Mouse (Mus musculus) heart, embryonic 14.5 days (tissue): ENCODE data around the gene Hist1h2ab. TPM values are rescaled to one million over a fixed set of nuclear protein-coding genes. Genes with fewer than 3 reads are reported as not detected.

Experiments used
- microRNA-seq: library from miRNA; unstranded; fragments of <30 nt; microRNA quantifications from one replicate; pipeline ENCODE4, GENCODE M21; 2016
- polyA plus RNA-seq: library from polyadenylated mRNA; unstranded; fragments of >200 nt; fragmentation: Nextera tagmentation; extraction: Ambion mirVana; gene quantifications from 2 replicates; pipeline ENCODE4 v1.2.1, GENCODE M21; 2014

Hist1h2ab gene
- polyA plus RNA-seq, 1 experiment from 2014 or later = 14.5 TPM

Small RNA genes lying within 50 kb of the gene (microRNA-seq; reads per million reads assigned to microRNA genes)
- gene Gm44314 (not detected), gene Gm44484 (not detected)

Other genes with a start within 250 kb of the Hist1h2ab start
- gene Hist1h4h, start 220.1 kb upstream of the Hist1h2ab start, polyA plus RNA-seq = 7.5 and 8.5 TPM in 2 replicates
- 3.8 and 5.4 TPM in 2 replicates for gene Hist1h2af, start 217.2 kb upstream of the Hist1h2ab start, polyA plus RNA-seq
- 3.0 and 4.3 TPM in 2 replicates for gene Hist1h3g, start 215.7 kb upstream of the Hist1h2ab start, polyA plus RNA-seq
- gene Hist1h2bh, start 207.7 kb upstream of the Hist1h2ab start, polyA plus RNA-seq = 0.65 and 0.66 TPM in 2 replicates
- gene Hist1h3f, start 207.1 kb upstream of the Hist1h2ab start, polyA plus RNA-seq = 0.65 and 0.72 TPM in 2 replicates
- not detected in 2 replicates for gene Hist1h4f, start 199.5 kb upstream of the Hist1h2ab start, polyA plus RNA-seq
- 0.24 and 0.41 TPM in 2 replicates for gene Hist1h1d, start 197.9 kb upstream of the Hist1h2ab start, polyA plus RNA-seq
- 2.0 TPM in 2 replicates for gene Hist1h3e, start 188.8 kb upstream of the Hist1h2ab start, polyA plus RNA-seq
- gene Hist1h2ae, start 179.9 kb upstream of the Hist1h2ab start, polyA plus RNA-seq = 34.9 and 49.1 TPM in 2 replicates
- 3.7 and 6.2 TPM in 2 replicates for gene Hist1h2bg, start 179.7 kb upstream of the Hist1h2ab start, polyA plus RNA-seq
- gene Hist1h2bf, start 176.9 kb upstream of the Hist1h2ab start, polyA plus RNA-seq = 0.61 and 3.7 TPM in 2 replicates
- gene Hist1h2ad, start 176.7 kb upstream of the Hist1h2ab start, polyA plus RNA-seq = 0.44 and 0.53 TPM in 2 replicates
- gene Hist1h3d, start 175.4 kb upstream of the Hist1h2ab start, polyA plus RNA-seq = 2.2 and 3.7 TPM in 2 replicates
- gene Hist1h4d, start 169.5 kb upstream of the Hist1h2ab start, polyA plus RNA-seq = 38.6 and 49.0 TPM in 2 replicates
- gene Hist1h2be, start 130.0 kb upstream of the Hist1h2ab start, polyA plus RNA-seq = 1.3 and 1.8 TPM in 2 replicates
- gene Hist1h1e, start 128.6 kb upstream of the Hist1h2ab start, polyA plus RNA-seq = 8.7 and 10.0 TPM in 2 replicates
- gene Hist1h2ac, start 67.2 kb upstream of the Hist1h2ab start, polyA plus RNA-seq = 0.46 and 0.65 TPM in 2 replicates
- gene Hist1h2bc, start 66.9 kb upstream of the Hist1h2ab start, polyA plus RNA-seq = 51.9 and 57.5 TPM in 2 replicates
- gene Hist1h1t, start 55.3 kb upstream of the Hist1h2ab start, polyA plus RNA-seq = 0.30 TPM in 1 of 2 replicates, not detected in the other
- 2.2 and 3.2 TPM in 2 replicates for gene Hist1h4c, start 52.7 kb upstream of the Hist1h2ab start, polyA plus RNA-seq
- gene Hfe, start 40.3 kb upstream of the Hist1h2ab start, polyA plus RNA-seq = 13.0 and 15.1 TPM in 2 replicates
- gene Hist1h1c, start 12.3 kb upstream of the Hist1h2ab start, polyA plus RNA-seq = 36.9 and 43.9 TPM in 2 replicates
- 2.5 and 2.7 TPM in 2 replicates for gene Hist1h3c, start 5.5 kb upstream of the Hist1h2ab start, polyA plus RNA-seq
- gene Hist1h2bb, start 4.4 kb upstream of the Hist1h2ab start, polyA plus RNA-seq = 1.7 and 2.3 TPM in 2 replicates
- gene Hist1h3b, start 1.1 kb downstream of the Hist1h2ab start, polyA plus RNA-seq = 4.6 and 6.7 TPM in 2 replicates
- gene Hist1h4b, start 5.9 kb downstream of the Hist1h2ab start, polyA plus RNA-seq = 0.63 TPM in 1 of 2 replicates, not detected in the other
- 1.1 TPM in 1 of 2 replicates, not detected in the other for gene Hist1h4a, start 10.1 kb downstream of the Hist1h2ab start, polyA plus RNA-seq
- gene Hist1h3a, start 11.3 kb downstream of the Hist1h2ab start, polyA plus RNA-seq = 2.6 and 3.0 TPM in 2 replicates
- 1.6 and 2.7 TPM in 2 replicates for gene Hist1h1a, start 12.5 kb downstream of the Hist1h2ab start, polyA plus RNA-seq
- not detected in 2 replicates for gene Trim38, start 18.8 kb downstream of the Hist1h2ab start, polyA plus RNA-seq
- not detected in 2 replicates for gene Slc17a2, start 55.9 kb downstream of the Hist1h2ab start, polyA plus RNA-seq
- gene Slc17a3, start 88.3 kb downstream of the Hist1h2ab start, polyA plus RNA-seq = not detected in 2 replicates
- gene Slc17a1, start 116.6 kb downstream of the Hist1h2ab start, polyA plus RNA-seq = not detected in 2 replicates
- not detected in 2 replicates for gene Slc17a4, start 163.9 kb downstream of the Hist1h2ab start, polyA plus RNA-seq
- not detected in 2 replicates for gene Hist1h2ba, start 183.0 kb downstream of the Hist1h2ab start, polyA plus RNA-seq
- gene Hist1h2aa, start 183.3 kb downstream of the Hist1h2ab start, polyA plus RNA-seq = not detected in 2 replicates
- not detected in 2 replicates for gene Scgn, start 240.1 kb downstream of the Hist1h2ab start, polyA plus RNA-seq